Mouse (Mus musculus): Measurements from ENCODE around the gene Kank1. TPM values are rescaled to one million over a fixed set of nuclear protein-coding genes. Genes with fewer than 3 reads are reported as not detected.
A peak's percentile ranks its signal among the peaks of the same experiment; 100 is the strongest.

Gene Kank1
- polyA plus RNA-seq, 1 experiment from 2014 or later, result 2.4 TPM

DNA sequence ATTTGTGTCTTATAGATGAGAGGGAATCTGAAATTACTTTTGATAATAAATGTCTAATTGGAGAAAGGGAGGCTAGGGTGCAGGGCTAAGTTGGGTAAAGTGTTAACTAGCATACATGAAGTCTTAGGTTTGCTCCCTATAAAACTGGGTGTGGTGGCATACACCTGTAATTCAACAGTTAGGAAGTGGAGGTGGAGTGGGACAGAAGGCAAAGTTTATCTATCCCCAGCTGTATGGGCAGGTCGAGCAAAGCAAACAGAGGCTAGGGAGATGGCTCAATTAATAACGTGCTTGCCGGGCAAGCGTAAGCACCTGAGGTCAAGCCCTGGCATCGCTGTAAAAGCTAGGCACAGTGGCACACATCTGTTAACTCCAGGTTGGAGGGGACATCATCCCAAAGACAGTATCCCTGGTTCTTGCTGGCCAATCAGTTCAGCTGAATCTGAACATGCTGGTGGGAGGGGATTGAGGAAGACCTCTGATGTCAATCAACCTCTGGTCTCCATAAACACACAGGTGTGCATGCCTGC is 54.3 kb downstream of the Kank1 start:
- peaks cover 3% of the 10 kb centered on the region; the same call in 1 of the 2 replicates for H3K4me1 ChIP-seq (ENCODE audit: control insufficient read depth, insufficient read depth, low read length)
- ATAC-seq, result no peak

DNA sequence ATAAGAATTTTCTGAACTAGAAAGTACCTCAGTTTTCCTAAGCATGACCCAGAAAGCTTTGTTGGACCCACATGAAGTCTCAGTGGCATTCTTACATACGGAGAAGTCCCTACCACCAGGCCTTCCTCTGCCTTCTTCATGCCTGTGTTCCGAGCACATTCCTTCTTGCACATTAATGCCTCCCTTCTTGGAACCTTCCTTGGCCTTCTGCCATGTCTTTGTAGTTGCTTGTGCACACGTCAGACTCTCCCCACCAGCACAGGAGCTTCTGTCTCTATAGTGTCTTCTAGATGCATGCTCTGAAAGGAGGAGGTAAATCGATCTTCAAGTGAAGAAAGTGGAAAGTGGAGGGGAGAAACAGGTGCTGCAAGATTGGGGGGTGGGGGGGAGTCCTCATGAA is 58.4 kb downstream of the Kank1 start:
- no peak overlapping the region for H3K4me2 ChIP-seq (ENCODE audit: low read length)
- H3K36me3 ChIP-seq (ENCODE audit: control insufficient read depth, insufficient read depth, low read length), result no peaks in the 10 kb centered on the region
- H3K27me3 ChIP-seq (replicated peaks; ENCODE audit: control insufficient read depth, insufficient read depth, low read length), result no peaks in the 10 kb centered on the region
- ATAC-seq, result no peak
- H3K9me3 ChIP-seq (replicated peaks; ENCODE audit: control insufficient read depth, low read length), result no peaks in the 10 kb centered on the region
- H3K27ac ChIP-seq (ENCODE audit: low read depth, low read length), result no peak overlapping the region
- H3K4me1 ChIP-seq (ENCODE audit: control insufficient read depth, insufficient read depth, low read length), result no peaks in the 10 kb centered on the region
- H3K4me3 ChIP-seq (ENCODE audit: low read depth, low read length), result no peak overlapping the region
- DNase-seq (ENCODE audit: low spot score), result peak; percentile 18
- 52% methylated on average over 4 of the region's 4 CpGs for WGBS
- no peak overlapping the region for H3K9ac ChIP-seq (ENCODE audit: low read length)

More for the DNA sequence above, 54.3 kb downstream of the Kank1 start:
- H3K9ac ChIP-seq (ENCODE audit: low read length), result no peak overlapping the region
- DNase-seq (ENCODE audit: low spot score), result no peak
- no peak overlapping the region for H3K4me3 ChIP-seq (ENCODE audit: low read depth, low read length)
- H3K9me3 ChIP-seq (replicated peaks; ENCODE audit: control insufficient read depth, low read length), result no peaks in the 10 kb centered on the region
- no peaks in the 10 kb centered on the region for H3K36me3 ChIP-seq (ENCODE audit: control insufficient read depth, insufficient read depth, low read length)
- WGBS, result 94% methylated on average over 5 of the region's 5 CpGs
- H3K27me3 ChIP-seq (replicated peaks; ENCODE audit: control insufficient read depth, insufficient read depth, low read length), result no peaks in the 10 kb centered on the region
- H3K4me2 ChIP-seq (ENCODE audit: low read length), result no peak overlapping the region
- H3K27ac ChIP-seq (ENCODE audit: low read depth, low read length), result no peak overlapping the region

DNA sequence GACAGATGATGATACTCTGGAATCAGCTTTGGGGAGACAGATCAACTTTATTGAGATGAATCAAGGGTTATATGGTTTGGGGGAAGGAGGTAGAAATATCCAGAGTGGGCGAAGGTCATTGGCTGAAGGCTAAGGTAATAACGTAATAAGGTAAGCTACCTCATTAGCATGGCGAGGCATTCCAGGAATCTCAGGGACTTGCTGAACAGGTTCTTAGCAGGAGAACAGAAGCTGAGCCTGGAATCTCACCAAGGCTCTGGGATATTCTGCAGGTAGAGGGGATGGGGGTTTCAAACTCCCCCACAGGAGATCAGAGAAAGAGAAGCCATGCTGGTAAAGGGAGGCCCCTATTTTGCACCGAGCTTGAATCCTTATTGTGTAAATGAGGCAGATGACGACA is 60.5 kb downstream of the Kank1 start:
- Histone ChIP-seq H3K9ac (ENCODE audit: low read length) (no peak overlapping the region), H3K4me1 (ENCODE audit: control insufficient read depth, insufficient read depth, low read length) (no peaks in the 10 kb centered on the region), H3K9me3 (replicated peaks; ENCODE audit: control insufficient read depth, low read length) (no peaks in the 10 kb centered on the region), H3K4me2 (ENCODE audit: low read length) (no peak overlapping the region), H3K4me3 (ENCODE audit: low read depth, low read length) (no peak overlapping the region), H3K27ac (ENCODE audit: low read depth, low read length) (no peak overlapping the region), H3K27me3 (replicated peaks; ENCODE audit: control insufficient read depth, insufficient read depth, low read length) (no peaks in the 10 kb centered on the region), H3K36me3 (ENCODE audit: control insufficient read depth, insufficient read depth, low read length) (no peaks in the 10 kb centered on the region)
- no peak for ATAC-seq
- DNase-seq (ENCODE audit: low spot score), result no peak
- whole genome bisulfite sequencing, result 80% methylated on average over 5 of the region's 5 CpGs

DNA sequence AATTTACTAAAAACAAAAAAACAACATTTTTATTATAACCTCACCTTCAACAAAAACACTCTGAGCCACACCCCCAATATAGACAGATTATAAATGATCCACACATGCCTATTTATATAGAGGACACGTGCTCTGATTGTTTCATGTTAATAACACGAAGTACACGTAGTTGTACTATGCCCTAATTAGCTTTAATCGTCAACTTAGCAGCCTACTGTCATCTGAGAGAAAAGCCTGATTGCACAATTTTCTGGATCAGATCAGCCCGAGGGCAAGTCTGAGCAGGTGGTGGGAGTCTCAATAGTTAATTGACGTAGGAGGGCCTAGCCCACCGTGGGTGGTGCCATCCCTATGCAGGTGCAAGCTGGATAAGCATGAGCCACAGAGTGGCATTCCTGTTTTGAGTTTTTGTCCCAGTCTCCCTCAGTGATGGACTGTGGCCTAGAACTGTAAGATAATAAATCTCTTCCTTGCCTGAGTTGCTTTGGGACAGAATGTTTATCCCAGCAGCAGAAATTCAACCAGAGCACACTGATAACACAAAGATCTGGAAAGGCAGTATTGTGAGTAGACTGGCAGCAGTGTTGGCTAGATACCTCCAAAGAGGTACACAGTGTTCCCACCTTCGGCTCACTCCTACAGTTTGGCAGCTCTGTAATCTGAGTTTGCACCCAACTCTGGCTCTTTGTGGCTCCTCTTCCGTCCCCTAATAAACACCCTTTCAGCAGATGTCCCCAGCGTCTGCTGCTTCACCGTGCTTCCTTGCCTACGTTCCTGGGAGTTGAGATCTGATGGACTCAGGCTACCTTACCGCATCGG is 63.3 kb downstream of the Kank1 start:
- Histone ChIP-seq H3K36me3 (ENCODE audit: control insufficient read depth, insufficient read depth, low read length) (no peaks in the 10 kb centered on the region), H3K4me2 (ENCODE audit: low read length) (no peak overlapping the region), H3K9me3 (replicated peaks; ENCODE audit: control insufficient read depth, low read length) (no peaks in the 10 kb centered on the region), H3K4me1 (ENCODE audit: control insufficient read depth, insufficient read depth, low read length) (no peaks in the 10 kb centered on the region), H3K4me3 (ENCODE audit: low read depth, low read length) (no peak overlapping the region), H3K9ac (ENCODE audit: low read length) (no peak overlapping the region), H3K27ac (ENCODE audit: low read depth, low read length) (no peak overlapping the region), H3K27me3 (replicated peaks; ENCODE audit: control insufficient read depth, insufficient read depth, low read length) (no peaks in the 10 kb centered on the region)
- ATAC-seq, result no peak
- WGBS, result 70% methylated on average over 14 of the region's 14 CpGs
- no peak for DNase-seq (ENCODE audit: low spot score)

DNA sequence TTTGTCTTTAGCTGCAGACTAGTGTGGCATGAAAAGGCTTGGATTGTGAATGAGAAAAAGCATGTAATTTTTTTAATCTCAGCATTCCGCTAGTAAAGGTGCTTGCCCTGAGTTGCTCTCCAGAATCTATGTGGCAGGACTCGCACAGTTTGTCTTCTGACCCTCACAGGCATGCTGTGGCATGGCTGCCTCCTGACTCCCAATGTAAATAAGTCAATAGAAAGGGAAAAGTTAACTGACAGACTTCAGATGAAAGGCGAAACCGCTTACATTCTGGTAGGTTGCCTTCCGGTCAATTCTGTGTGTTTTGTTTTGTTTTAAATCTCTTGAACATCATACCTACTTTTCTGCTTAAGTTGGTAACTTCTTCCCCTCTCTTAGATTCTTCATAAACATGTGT is 64.4 kb downstream of the Kank1 start:
- Histone ChIP-seq H3K9ac (ENCODE audit: low read length) (no peak overlapping the region), H3K4me3 (ENCODE audit: low read depth, low read length) (no peak overlapping the region), H3K36me3 (ENCODE audit: control insufficient read depth, insufficient read depth, low read length) (no peaks in the 10 kb centered on the region), H3K27ac (ENCODE audit: low read depth, low read length) (no peak overlapping the region), H3K27me3 (replicated peaks; ENCODE audit: control insufficient read depth, insufficient read depth, low read length) (no peaks in the 10 kb centered on the region), H3K9me3 (replicated peaks; ENCODE audit: control insufficient read depth, low read length) (no peaks in the 10 kb centered on the region), H3K4me2 (ENCODE audit: low read length) (no peak overlapping the region), H3K4me1 (ENCODE audit: control insufficient read depth, insufficient read depth, low read length) (no peaks in the 10 kb centered on the region)
- 89% methylated on average over 5 of the region's 5 CpGs for WGBS
- ATAC-seq (no peak), DNase-seq (ENCODE audit: low spot score) (no peak)

DNA sequence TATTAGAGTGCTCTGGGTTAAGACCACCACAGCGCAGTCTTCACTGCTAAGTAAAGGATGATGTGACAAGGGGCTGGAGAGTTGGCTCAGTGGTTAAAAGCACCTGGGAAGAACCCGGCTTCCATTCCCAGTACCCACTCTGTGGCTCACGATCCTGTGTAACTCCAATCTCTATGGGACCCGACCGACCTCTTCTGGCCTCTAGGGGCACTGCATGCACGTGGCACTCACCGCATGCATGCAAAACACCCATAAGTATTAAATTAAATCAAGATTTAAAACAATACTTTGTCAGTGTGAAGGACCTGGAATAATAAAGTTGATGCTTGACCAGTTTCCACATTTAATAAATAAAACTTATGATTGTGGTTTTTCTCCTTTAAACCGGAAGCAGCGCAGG is 69.5 kb downstream of the Kank1 start:
- ATAC-seq (no peak), DNase-seq (ENCODE audit: low spot score) (no peak)
- Histone ChIP-seq H3K27me3 (replicated peaks; ENCODE audit: control insufficient read depth, insufficient read depth, low read length) (no peaks in the 10 kb centered on the region), H3K9ac (ENCODE audit: low read length) (no peak overlapping the region), H3K4me3 (ENCODE audit: low read depth, low read length) (no peak overlapping the region), H3K36me3 (ENCODE audit: control insufficient read depth, insufficient read depth, low read length) (no peaks in the 10 kb centered on the region), H3K27ac (ENCODE audit: low read depth, low read length) (no peak overlapping the region), H3K4me1 (ENCODE audit: control insufficient read depth, insufficient read depth, low read length) (no peaks in the 10 kb centered on the region), H3K4me2 (ENCODE audit: low read length) (no peak overlapping the region), H3K9me3 (replicated peaks; ENCODE audit: control insufficient read depth, low read length) (no peaks in the 10 kb centered on the region)
- WGBS, result 68% methylated on average over 9 of the region's 9 CpGs

DNA sequence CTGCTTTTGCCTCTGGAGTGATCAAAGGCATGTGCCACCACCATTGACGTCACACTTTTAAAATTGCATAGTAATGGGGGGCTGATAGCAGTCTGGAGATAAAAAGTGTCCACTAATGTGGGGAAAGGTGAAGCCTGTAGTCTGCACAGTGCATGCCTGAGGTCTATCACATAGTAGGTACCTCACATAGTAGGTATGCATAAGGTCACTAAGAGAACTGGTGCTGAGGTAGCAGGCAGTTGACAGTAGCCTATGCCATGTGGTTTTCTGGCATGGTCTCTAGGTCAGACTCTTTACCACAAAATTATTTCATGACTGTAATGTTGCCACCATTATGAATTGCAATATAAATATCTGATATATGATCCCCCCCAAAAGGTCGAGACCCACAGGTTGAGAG is 71.4 kb downstream of the Kank1 start:
- no peak overlapping the region for H3K9ac ChIP-seq (ENCODE audit: low read length)
- H3K9me3 ChIP-seq (replicated peaks; ENCODE audit: control insufficient read depth, low read length), result no peaks in the 10 kb centered on the region
- WGBS, result 41% methylated on average over 2 of the region's 2 CpGs
- H3K4me3 ChIP-seq (ENCODE audit: low read depth, low read length), result no peak overlapping the region
- H3K4me1 ChIP-seq (ENCODE audit: control insufficient read depth, insufficient read depth, low read length), result no peaks in the 10 kb centered on the region
- no peak overlapping the region for H3K27ac ChIP-seq (ENCODE audit: low read depth, low read length)
- no peak for DNase-seq (ENCODE audit: low spot score)
- H3K4me2 ChIP-seq (ENCODE audit: low read length), result no peak overlapping the region
- H3K27me3 ChIP-seq (replicated peaks; ENCODE audit: control insufficient read depth, insufficient read depth, low read length), result no peaks in the 10 kb centered on the region
- H3K36me3 ChIP-seq (ENCODE audit: control insufficient read depth, insufficient read depth, low read length), result no peaks in the 10 kb centered on the region
- ATAC-seq, result no peak

DNA sequence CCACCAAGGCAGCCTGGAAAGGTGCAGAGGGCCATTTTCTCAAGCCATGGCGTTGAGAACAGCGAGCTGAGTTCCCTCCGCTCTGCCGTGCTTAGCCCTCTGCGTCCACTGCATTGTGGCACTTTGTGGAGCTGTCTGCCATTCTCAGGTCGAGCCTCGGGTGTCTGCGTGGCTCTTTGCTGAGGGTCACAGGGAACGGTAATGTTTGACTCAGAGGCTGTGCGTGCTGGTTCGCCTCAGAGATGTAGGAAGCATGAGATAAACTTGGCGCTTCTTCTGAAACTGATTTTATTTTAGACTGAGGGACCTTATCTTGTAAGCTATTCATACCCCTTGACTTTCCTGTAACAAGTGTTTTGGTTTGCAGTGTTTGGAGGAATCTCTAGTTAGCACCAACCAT is 72.0 kb downstream of the Kank1 start:
- Histone ChIP-seq H3K9me3 (replicated peaks; ENCODE audit: control insufficient read depth, low read length) (no peaks in the 10 kb centered on the region), H3K4me2 (ENCODE audit: low read length) (no peak overlapping the region), H3K27ac (ENCODE audit: low read depth, low read length) (no peak overlapping the region), H3K27me3 (replicated peaks; ENCODE audit: control insufficient read depth, insufficient read depth, low read length) (no peaks in the 10 kb centered on the region), H3K4me3 (ENCODE audit: low read depth, low read length) (no peak overlapping the region), H3K9ac (ENCODE audit: low read length) (no peak overlapping the region), H3K36me3 (ENCODE audit: control insufficient read depth, insufficient read depth, low read length) (no peaks in the 10 kb centered on the region), H3K4me1 (ENCODE audit: control insufficient read depth, insufficient read depth, low read length) (no peaks in the 10 kb centered on the region)
- DNase-seq (ENCODE audit: low spot score) (no peak), ATAC-seq (no peak)
- 32% methylated on average over 12 of the region's 12 CpGs for WGBS

DNA sequence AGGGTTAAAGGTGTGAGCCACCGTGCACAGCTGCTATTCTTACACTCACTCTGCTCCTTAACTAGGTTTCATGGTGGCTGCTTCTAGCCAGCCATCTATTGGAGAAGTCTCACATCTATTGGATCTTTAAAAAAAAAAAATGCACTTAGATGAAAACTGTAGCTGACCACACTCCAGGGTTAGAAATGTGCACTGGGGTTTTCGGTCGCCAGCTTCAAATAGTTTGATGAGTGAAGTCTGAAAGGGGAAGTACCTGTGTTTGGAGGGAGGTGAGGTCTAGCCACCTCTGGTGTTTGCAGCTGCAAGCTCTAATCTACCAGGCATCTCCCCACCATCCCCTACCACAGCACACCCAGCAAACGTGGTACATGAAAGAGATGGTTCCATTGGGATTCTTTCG is 74.2 kb downstream of the Kank1 start:
- Histone ChIP-seq H3K4me3 (ENCODE audit: low read depth, low read length) (no peak overlapping the region), H3K27me3 (replicated peaks; ENCODE audit: control insufficient read depth, insufficient read depth, low read length) (no peaks in the 10 kb centered on the region), H3K36me3 (ENCODE audit: control insufficient read depth, insufficient read depth, low read length) (no peaks in the 10 kb centered on the region), H3K9me3 (replicated peaks; ENCODE audit: control insufficient read depth, low read length) (no peaks in the 10 kb centered on the region), H3K4me2 (ENCODE audit: low read length) (no peak overlapping the region), H3K4me1 (ENCODE audit: control insufficient read depth, insufficient read depth, low read length) (no peaks in the 10 kb centered on the region), H3K27ac (ENCODE audit: low read depth, low read length) (no peak overlapping the region), H3K9ac (ENCODE audit: low read length) (no peak overlapping the region)
- no peak for DNase-seq (ENCODE audit: low spot score)
- WGBS, result 83% methylated on average over 5 of the region's 5 CpGs
- ATAC-seq, result no peak
